Mouse (Mus musculus): ENCODE measurements around the gene Slc25a43.
"Not testable (repeated sequence)": the region's sequence is repeated elsewhere in the genome, so short reads cannot be mapped to it uniquely, and the experiment has no call there.

The Slc25a43 gene

DNA sequence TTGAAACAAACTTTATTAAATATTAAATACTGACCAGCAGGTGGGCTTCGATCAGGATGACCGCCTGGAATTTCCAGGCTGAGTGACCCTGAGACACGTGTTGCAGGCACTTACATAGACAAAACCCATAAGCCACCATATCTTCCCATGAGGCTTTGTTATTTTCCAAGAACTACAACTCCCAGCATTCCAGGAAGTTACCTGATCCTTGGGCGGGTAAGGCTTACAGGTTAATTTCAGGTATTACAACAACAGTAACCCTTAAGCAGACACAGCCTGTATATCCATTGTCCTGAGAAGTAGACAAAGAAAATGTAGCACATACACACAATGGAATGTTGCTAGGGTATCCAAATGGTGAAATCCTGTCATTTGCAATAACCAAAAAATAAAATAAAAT lies 45.9 kb downstream of the Slc25a43 start:
- DNase-seq (ENCODE audit: low read depth, low spot score), result peak; percentile 50

GRCm38 (mm10) chrX:36794571-36794970 lies 51.1 kb downstream of the Slc25a43 start:
- DNase-seq (ENCODE audit: low read depth, low spot score), result peak; percentile 59

- peak; percentile 85 for DNase-seq (ENCODE audit: low read depth, low spot score)
Observed at GRCm38 (mm10) chrX:36795424-36796162, 52.1 kb downstream of the Slc25a43 start, which contains the start of gene Slc25a5. Gene Slc25a5, plus strand, starts transcription at chrX:36795651.

DNA sequence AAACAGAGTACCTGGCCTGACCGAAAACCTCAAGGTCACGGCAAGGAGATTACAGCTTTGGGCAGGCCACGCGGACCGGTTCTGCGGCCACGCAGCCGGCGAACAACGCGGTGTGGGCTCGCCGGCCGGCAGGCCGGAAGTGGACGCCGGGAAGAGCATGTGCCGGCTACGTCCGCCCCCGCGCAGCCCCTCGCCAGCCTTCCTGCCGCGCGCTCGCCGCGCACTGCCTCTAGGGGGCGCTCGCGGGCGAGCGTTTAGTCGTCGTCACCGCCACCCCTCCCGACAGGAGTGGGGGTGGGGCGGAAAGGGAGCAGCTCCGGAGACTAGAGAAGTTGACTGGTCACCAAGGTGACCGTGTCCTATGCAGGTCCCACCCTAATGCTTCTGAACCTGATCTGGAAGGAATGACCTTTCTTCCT lies 52.7 kb downstream of the Slc25a43 start:
- peak; percentile 79 for DNase-seq (ENCODE audit: low read depth, low spot score)

- not testable (repeated sequence) for DNase-seq (ENCODE audit: low read depth, low spot score)
Observed at GRCm38 (mm10) chrX:36796734-36797133, 53.3 kb downstream of the Slc25a43 start.

- no peak for DNase-seq (ENCODE audit: low read depth, low spot score)
Observed at GRCm38 (mm10) chrX:36799131-36799879, 55.8 kb downstream of the Slc25a43 start.

DNA sequence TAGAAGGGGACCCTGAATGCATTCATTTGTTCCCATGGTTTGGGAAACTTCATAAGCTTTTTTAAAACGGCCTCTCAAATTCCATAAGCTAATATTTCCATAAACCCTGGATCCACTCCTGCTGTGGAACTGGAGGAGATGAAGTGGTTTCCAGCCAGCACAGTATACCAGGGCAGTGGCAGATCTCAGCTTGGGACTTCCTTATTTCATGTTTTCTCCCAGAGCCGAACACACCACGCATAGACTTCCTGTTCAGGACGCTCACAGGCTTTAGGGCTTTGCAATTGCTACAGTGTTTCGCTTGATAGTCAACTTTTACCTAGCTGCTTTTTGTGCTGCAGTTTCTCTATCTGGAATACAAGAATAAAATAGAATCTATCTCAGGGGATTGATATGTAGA lies 59.7 kb downstream of the Slc25a43 start:
- no peak for DNase-seq (ENCODE audit: low read depth, low spot score)

GRCm38 (mm10) chrX:36804196-36804595 lies 60.7 kb downstream of the Slc25a43 start:
- DNase-seq (ENCODE audit: low read depth, low spot score), result no peak

DNA sequence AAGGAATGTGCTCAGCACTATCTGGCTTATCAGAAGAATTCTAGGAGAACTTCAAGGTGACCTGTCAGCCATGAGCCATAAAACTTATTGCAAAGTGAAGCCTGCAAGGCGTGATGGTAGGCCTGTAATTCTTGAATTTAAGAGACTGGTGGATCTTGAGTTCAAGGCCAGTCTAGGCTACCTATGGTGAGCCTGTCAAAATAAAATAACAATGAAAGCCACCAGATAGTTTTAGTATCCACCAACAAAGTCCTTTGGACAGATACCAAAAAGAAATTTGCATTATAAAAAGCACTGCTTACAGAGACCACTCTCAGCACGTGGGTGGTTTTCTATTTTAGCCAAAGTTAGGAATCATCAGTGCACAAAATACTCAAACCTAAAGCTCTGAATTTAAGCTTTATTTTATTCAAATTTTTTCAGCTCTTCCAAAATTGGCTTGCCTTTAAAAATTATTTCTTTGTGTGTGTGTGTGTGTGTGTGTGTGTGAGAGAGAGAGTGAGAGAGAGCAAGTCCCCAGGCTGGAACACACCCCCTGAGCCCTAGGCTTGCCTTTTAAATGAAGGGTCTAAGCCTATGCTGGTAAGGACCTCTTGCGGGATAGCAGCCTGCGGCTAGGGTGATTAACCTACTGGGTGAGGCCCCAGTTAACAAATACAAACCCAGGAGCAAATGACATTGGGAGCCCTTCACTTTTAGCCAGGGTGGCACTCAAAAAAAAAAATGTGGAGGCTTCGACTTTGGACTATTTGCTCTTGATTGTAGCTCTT lies 62.2 kb downstream of the Slc25a43 start:
- DNase-seq (ENCODE audit: low read depth, low spot score), result peak; percentile 84

- DNase-seq (ENCODE audit: low read depth, low spot score), result peak; percentile 97
Observed at GRCm38 (mm10) chrX:36807360-36808317, 64.2 kb downstream of the Slc25a43 start.

DNA sequence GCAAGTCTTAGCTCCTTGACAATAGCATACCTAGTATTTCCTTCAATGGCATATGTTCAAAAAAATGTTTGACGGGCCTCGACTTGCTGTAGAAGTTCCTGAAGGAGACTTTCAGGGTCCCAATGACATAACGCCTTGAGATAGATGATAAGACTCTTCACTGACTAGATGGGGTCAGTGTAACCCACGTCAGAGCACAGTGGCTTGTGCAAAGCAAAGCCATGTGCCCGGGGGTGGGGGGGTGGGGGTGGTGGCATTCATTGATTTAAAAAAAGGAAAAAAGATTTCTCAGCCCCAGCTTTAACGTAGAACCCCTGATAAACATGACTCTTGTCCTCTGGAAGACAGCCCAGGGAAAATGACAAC lies 64.8 kb downstream of the Slc25a43 start:
- no peak for DNase-seq (ENCODE audit: low read depth, low spot score)

GRCm38 (mm10) chrX:36811377-36811776 lies 67.9 kb downstream of the Slc25a43 start:
- peak; percentile 34 for DNase-seq (ENCODE audit: low read depth, low spot score)

DNA sequence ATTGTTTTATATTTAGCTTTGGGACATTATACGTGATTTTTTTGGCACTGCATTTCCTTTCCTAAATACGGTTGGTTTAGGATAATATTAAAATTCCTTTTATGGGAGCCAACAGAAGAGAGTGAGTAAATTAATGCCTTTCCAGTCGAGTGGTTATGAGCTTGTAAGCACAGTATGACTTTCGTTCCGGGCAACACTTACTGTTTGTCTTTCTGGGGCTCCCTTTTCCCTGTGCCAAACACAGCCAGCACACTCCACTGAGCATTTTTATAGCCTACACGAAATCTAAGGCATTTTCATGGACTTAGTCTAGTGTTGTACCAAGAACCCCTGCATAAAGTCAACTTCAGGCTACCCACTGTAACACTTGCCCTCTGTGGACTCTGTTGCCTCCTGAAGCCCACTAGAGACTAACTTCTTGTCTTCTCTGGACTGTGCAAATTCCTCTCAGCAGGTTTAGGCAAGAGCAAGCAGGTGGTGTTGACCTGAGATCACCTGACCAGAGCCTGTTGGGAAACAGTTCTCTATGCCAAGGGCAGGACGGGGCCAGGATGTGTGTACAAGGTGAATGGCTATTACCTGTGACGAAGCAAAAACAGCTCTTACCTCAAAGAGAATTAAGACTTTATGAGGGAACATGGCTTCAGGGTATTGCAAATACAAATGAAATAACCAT lies 70.8 kb downstream of the Slc25a43 start:
- no peak for DNase-seq (ENCODE audit: low read depth, low spot score)

GRCm38 (mm10) chrX:36815022-36815421 lies 71.6 kb downstream of the Slc25a43 start:
- no peak for DNase-seq (ENCODE audit: low read depth, low spot score)

DNA sequence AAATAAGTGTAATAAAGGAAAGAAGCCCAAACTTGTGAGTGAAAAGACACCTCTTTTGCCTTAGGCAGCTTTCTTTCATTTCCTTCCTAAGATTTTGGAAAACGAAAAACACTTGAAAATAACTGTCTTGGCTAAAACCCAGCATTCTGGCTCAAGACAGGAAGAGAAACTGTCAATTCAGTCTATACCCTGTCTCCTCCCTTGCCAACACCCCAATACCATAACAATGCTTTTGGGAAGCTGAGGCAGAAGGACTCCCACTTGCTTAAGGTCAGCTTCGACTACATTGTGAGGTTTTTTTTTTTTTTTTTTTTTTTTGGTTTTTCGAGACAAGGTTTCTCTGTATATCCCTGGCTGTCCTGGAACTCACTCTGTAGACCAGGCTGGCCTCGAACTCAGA lies 72.0 kb downstream of the Slc25a43 start:
- no peak for DNase-seq (ENCODE audit: low read depth, low spot score)

DNA sequence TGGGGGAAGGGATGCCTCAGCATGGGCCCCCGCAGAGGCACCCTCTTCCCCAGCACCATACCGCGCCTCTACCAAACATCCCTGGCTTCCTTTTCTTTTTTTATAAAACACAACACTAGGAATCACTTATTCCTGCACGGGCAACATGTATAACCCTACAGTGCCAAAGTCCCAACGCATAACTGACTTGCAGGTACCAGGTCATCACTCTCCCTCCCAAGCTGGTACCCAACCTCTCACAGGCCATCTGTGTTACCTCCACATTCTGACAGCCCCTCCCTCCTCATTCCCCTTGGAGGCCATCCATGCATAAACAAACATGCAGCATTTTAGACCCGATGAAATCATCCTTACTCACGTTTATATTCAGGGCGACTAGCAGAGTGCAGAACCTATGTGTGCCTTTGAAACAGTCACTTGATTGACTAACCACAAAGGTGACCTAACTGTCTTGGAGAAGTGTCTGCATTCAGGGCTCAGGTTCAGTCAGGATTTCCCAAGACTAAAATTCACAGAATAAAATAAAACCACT lies 73.0 kb downstream of the Slc25a43 start:
- DNase-seq (ENCODE audit: low read depth, low spot score), result peak; percentile 45

GRCm38 (mm10) chrX:36816953-36817441 lies 73.5 kb downstream of the Slc25a43 start:
- peak; percentile 87 for DNase-seq (ENCODE audit: low read depth, low spot score)

DNA sequence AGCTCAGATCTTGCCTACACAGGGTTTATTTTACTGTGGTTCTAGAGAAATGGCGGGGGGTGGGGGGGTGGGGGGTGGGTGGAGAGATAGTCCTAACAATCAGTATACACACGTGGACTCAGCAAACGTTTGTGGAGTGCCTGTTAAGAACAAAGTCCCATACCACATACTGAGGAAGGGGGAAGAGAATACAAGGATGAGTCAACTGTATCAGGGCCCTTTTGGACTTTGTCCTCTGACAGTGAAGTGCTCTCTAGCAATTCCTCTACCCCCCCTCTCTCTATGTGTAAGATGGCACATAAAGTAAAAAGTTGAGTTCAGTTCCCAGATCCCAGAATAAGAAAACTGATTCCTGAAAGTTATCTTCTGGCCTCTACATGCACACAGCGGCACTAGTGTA lies 76.1 kb downstream of the Slc25a43 start:
- DNase-seq (ENCODE audit: low read depth, low spot score), result no peak

DNA sequence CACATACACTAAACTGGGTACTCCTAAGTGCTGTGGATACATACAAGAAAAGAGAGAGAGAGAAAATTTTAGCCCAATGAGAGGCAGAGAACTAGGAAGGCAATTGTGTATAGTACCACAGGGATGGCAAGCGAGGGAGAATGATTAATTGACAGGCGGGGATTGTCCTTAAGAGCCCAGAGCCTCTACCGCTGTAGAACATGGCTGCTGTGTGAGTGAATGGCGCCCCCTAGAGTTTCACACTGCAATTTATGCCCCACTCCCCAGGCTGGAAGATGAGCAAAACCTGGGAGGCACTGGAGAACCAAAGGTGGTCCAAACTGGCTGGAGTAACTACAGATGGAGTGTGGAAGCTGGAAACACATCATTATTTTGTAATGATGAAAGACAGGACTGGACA lies 76.7 kb downstream of the Slc25a43 start:
- peak; percentile 66 for DNase-seq (ENCODE audit: low read depth, low spot score)
